Mouse (Mus musculus) liver, embryonic 14.5 days (tissue): Measurements from ENCODE around the gene Megf11. TPM values are rescaled to one million over a fixed set of nuclear protein-coding genes. Genes with fewer than 3 reads are reported as not detected.

ENCODE experiments used
- ATAC-seq: fragments of 200-750 bp; cut with Nextera tagmentation; 2 replicates; pipeline ENCODE4 v1.8.0; 2017; ENCODE audit warnings: moderate number of reproducible peaks, mild to moderate bottlenecking, moderate library complexity; ENCODE audit not compliant: insufficient read depth
- DNase-seq, 3 experiments: peaks; one replicate each; pipeline ENCODE4 v3.0.0-alpha.2; 2012 to 2013; ENCODE audit warnings: low read depth in 3 of 3, low spot score in 3 of 3
- H3K27ac ChIP-seq: fragments of 300-500 bp; sonication (generic); 2 replicates; pipeline ENCODE4 v1.5.1; 2014; ENCODE audit warnings: moderate library complexity, mild to moderate bottlenecking, control low read depth, inconsistent platforms
- H3K27me3 ChIP-seq: fragments of 300-500 bp; sonication (generic); 2 replicates; pipeline ENCODE4 v1.6.1; 2014; ENCODE audit warnings: mild to moderate bottlenecking, low read length, moderate library complexity; ENCODE audit not compliant: control insufficient read depth, insufficient read depth
- H3K36me3 ChIP-seq: fragments of 300-500 bp; sonication (generic); replicated peaks from 2 replicates; pipeline ENCODE4 v1.6.1; 2014; ENCODE audit warnings: low read depth; ENCODE audit not compliant: control insufficient read depth, insufficient read depth
- H3K4me1 ChIP-seq, 2 experiments: fragments of 200-500 bp in 1 of 2; fragments of 300-500 bp in 1 of 2; sonication (generic) in 1 of 2; replicated peaks; 2 replicates each; pipeline ENCODE4 v1.6.1; 2012 to 2014; ENCODE audit warnings: antibody characterized with exemption in 1 of 2, inconsistent platforms in 1 of 2, low read length in 1 of 2; ENCODE audit not compliant: control insufficient read depth in 2 of 2, insufficient read depth in 2 of 2
- H3K4me2 ChIP-seq: fragments of 300-500 bp; sonication (generic); 2 replicates; pipeline ENCODE4 v1.6.1; 2014; ENCODE audit warnings: low read depth, mild to moderate bottlenecking, control low read depth, moderate library complexity
- H3K4me3 ChIP-seq, 2 experiments: fragments of 200-500 bp in 1 of 2; fragments of 300-500 bp in 1 of 2; sonication (generic) in 1 of 2; 2 replicates each; pipeline ENCODE4 v1.5.1; 2012 to 2014; ENCODE audit warnings: low read depth in 2 of 2, low read length in 2 of 2, mild to moderate bottlenecking in 2 of 2, control low read depth in 1 of 2, inconsistent platforms in 1 of 2, moderate library complexity in 1 of 2; ENCODE audit not compliant: insufficient read depth in 1 of 2
- H3K9ac ChIP-seq: fragments of 300-500 bp; sonication (generic); replicated peaks from 2 replicates; pipeline ENCODE4 v1.6.1; 2014; ENCODE audit warnings: mild to moderate bottlenecking, control low read depth, moderate library complexity
- H3K9me3 ChIP-seq: fragments of 300-500 bp; sonication (generic); 2 replicates; pipeline ENCODE4 v1.6.1; 2016; ENCODE audit warnings: low read length, mixed read lengths; ENCODE audit not compliant: control insufficient read depth
- CTCF ChIP-seq: IDR thresholded peaks from 2 replicates; pipeline ENCODE4 v1.5.1; 2016; ENCODE audit warnings: antibody characterized with exemption, low read depth, control low read depth
- EP300 ChIP-seq: IDR thresholded peaks from 2 replicates; pipeline ENCODE4 v1.6.1; 2016; ENCODE audit warnings: antibody characterized with exemption, low read depth
- WGBS: fragments of 180-500 bp; shearing (Covaris S2); extraction: QIAGEN DNeasy Blood & Tissue Kit; methylation state at CpG from one replicate; pipeline ENCODE4 v1.1.7; 2014; ENCODE audit not compliant: insufficient replicate concordance; 5-methylcytosine and 5-hydroxymethylcytosine counted together
- polyA plus RNA-seq, 2 experiments: library from polyadenylated mRNA; depleted of rRNA in 1 of 2; stranded (reverse) in 1 of 2; unstranded in 1 of 2; fragments of >200 nt; fragmentation: Nextera tagmentation in 1 of 2; extraction: Ambion mirVana in 1 of 2; gene quantifications; 2 replicates each; pipeline versions ENCODE4 v1.2.1 to v1.2.3; 2012 to 2014

Gene Megf11
- polyA plus RNA-seq, 2 experiments = 0.18 to 0.28 TPM

- no peaks in the 10 kb centered on the region for H3K36me3 ChIP-seq
- no peaks in the 10 kb centered on the region for H3K9me3 ChIP-seq
- no peak overlapping the region for H3K4me3 ChIP-seq
- no peak overlapping the region for H3K4me2 ChIP-seq
- H3K27me3 ChIP-seq = no peaks in the 10 kb centered on the region
- 54% methylated on average over 6 of the region's 6 CpGs for WGBS
- no peak overlapping the region for H3K27ac ChIP-seq
- no peak for DNase-seq
- TF ChIP-seq CTCF (no peak), EP300 (no peak)
- H3K4me1 ChIP-seq = peaks cover 0 to 4% of the 10 kb centered on the region in 2 experiments; a peak in 2 of 4 replicates
- H3K9ac ChIP-seq = no peak overlapping the region; the same call in 1 of the 2 replicates
- no peak for ATAC-seq
Measured at GRCm38 (mm10) chr9:64514826-64515225, 129.4 kb downstream of the Megf11 start.

GRCm38 (mm10) chr9:64519921-64520746 is 134.7 kb downstream of the Megf11 start:
- DNase-seq (no peak), ATAC-seq (no peak)
- WGBS = 58% methylated on average over 12 of the region's 12 CpGs
- H3K36me3 ChIP-seq = no peaks in the 10 kb centered on the region
- no peaks in the 10 kb centered on the region for H3K27me3 ChIP-seq
- no peaks in the 10 kb centered on the region for H3K9me3 ChIP-seq
- H3K4me3 ChIP-seq = no peak overlapping the region
- TF ChIP-seq EP300 = no peak
- TF ChIP-seq CTCF = no peak
- H3K9ac ChIP-seq = no peak overlapping the region
- H3K4me2 ChIP-seq = no peak overlapping the region
- H3K4me1 ChIP-seq = peaks cover 0 to 3% of the 10 kb centered on the region in 2 experiments; a peak in 1 of 4 replicates
- no peak overlapping the region for H3K27ac ChIP-seq

GRCm38 (mm10) chr9:64520747-64521283 is 135.4 kb downstream of the Megf11 start:
- TF ChIP-seq EP300 = no peak
- no peak for TF ChIP-seq CTCF
- no peaks in the 10 kb centered on the region for H3K9me3 ChIP-seq
- H3K36me3 ChIP-seq = no peaks in the 10 kb centered on the region
- no peaks in the 10 kb centered on the region for H3K27me3 ChIP-seq
- H3K27ac ChIP-seq = no peak overlapping the region
- H3K4me1 ChIP-seq = 0 out of 4 replicates have a peak, but pooled peaks cover 0 to 3% of the 10 kb centered on the region in 2 experiments
- ATAC-seq (no peak), DNase-seq (no peak)
- no peak overlapping the region for H3K4me3 ChIP-seq
- H3K4me2 ChIP-seq = no peak overlapping the region
- 46% methylated on average over 4 of the region's 4 CpGs for WGBS
- H3K9ac ChIP-seq = no peak overlapping the region

- no peaks in the 10 kb centered on the region for H3K9me3 ChIP-seq
- ATAC-seq = no peak
- no peak overlapping the region for H3K9ac ChIP-seq
- 59% methylated on average over 21 of the region's 21 CpGs for WGBS
- no peak overlapping the region for H3K4me3 ChIP-seq
- no peaks in the 10 kb centered on the region for H3K27me3 ChIP-seq
- 0 out of 4 replicates have a peak, but pooled peaks cover 0 to 3% of the 10 kb centered on the region in 2 experiments for H3K4me1 ChIP-seq
- H3K27ac ChIP-seq = no peak overlapping the region
- DNase-seq = no peak
- H3K4me2 ChIP-seq = no peak overlapping the region
- no peak for TF ChIP-seq EP300
- no peak for TF ChIP-seq CTCF
- H3K36me3 ChIP-seq = no peaks in the 10 kb centered on the region
Measured at GRCm38 (mm10) chr9:64523264-64524045, 138.0 kb downstream of the Megf11 start.
